Mouse (Mus musculus): ENCODE measurements around the gene Tas2r131. TPM values are rescaled to one million over a fixed set of nuclear protein-coding genes. Genes with fewer than 3 reads are reported as not detected.

The Tas2r131 gene
- not detected in 2 replicates for polyA plus RNA-seq (2012; rRNA removed)

DNA sequence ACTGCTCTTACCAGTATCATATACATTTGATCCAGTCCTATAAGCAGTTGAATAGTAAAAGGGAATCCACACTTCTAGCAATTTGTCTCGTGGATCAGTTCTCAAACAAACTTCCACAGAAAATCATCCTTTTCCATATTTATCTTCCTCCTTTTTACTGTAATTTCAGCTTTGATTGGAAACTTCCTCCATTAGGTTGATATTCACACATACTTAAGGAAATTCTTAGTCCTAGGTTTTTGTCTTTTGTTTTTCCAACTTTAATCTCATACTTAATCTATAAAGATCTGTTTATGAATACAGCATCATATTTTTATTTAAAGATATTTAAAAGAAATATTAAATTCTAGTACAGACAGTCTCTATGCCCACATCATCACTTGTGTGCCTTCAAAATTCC lies at the start of gene Tas2r131:
Gene Tas2r131, minus strand, starts transcription at position 101 of the 400 bp plus-strand sequence.

DNA sequence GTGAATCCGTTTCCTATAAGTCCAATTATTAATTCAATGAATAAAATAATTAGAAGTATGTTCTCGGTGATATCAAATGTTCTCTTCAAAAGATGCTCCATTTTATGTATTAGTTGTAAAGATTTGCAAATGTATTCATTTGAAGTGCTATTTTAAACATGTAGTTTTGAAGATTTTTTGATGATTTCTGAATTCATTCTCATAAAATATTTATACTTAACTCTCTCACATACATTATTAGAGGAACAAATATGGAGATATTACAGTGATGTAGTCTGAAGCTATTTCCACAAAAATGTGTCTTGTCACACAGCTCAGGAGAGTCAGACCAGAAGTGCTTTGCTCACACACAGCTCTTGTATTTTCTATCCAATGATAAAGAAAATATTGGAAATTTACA lies 23.1 kb upstream of the Tas2r131 start, which contains the start of gene Tas2r109:
Gene Tas2r109, minus strand, starts transcription at position 101 of the 400 bp plus-strand sequence.

DNA sequence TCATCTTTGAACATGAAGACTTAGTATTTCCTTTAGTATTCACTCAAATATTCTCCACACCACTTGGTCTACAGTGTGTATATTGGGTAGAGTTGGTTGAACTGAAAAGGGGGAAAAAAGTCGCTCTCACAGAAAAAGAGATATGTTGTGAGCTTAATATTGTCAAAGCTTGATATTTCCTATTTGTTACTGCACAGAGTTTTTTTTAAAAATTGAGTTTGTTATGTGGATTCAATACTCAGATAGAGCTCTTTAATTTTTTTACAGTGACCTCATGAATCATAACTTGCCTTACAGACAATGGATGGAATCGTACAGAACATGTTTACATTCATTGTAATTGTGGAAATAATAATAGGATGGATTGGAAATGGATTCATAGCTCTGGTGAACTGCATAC lies 6.9 kb downstream of the Tas2r131 start, which contains the start of gene Tas2r129:
Gene Tas2r129, plus strand, starts transcription at position 301 of the 400 bp plus-strand sequence.

DNA sequence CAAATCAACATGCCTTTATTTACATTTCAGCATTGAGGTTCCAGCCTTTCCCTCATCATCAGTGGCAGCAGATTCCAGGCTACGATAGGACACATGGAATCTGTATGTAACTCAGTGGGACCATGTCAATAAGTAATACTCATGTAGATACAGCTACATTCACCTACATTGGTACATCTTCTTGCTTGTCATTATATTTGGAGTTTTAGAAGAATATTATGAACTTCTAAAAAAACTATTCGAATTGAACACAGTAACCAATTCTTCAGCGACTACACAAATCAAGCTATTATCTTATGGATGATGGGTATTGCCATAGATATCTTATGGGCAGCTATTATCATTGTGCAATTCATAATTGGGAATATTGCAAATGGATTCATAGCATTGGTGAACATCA lies 48.4 kb downstream of the Tas2r131 start, which contains the start of gene Tas2r125:
Gene Tas2r125, plus strand, starts transcription at position 301 of the 400 bp plus-strand sequence.

Other genes with a start within 250 kb of the Tas2r131 start
- not detected in 2 replicates for gene Tas2r122, start 246.0 kb downstream of the Tas2r131 start, polyA plus RNA-seq (2012; rRNA removed)
- not detected in 2 replicates for gene Tas2r115, start 219.9 kb downstream of the Tas2r131 start, polyA plus RNA-seq (2012; rRNA removed)
- not detected in 2 replicates for gene Tas2r124, start 203.2 kb downstream of the Tas2r131 start, polyA plus RNA-seq (2012; rRNA removed)
- not detected in 2 replicates for gene Tas2r102, start 195.8 kb downstream of the Tas2r131 start, polyA plus RNA-seq (2012; rRNA removed)
- gene Tas2r136, start 179.8 kb downstream of the Tas2r131 start, polyA plus RNA-seq (2012; rRNA removed): not detected in 2 replicates
- not detected in 2 replicates for gene Tas2r117, start 155.1 kb downstream of the Tas2r131 start, polyA plus RNA-seq (2012; rRNA removed)
- gene Tas2r123, start 110.8 kb downstream of the Tas2r131 start, polyA plus RNA-seq (2012; rRNA removed): not detected in 2 replicates
- not detected in 2 replicates for gene Tas2r116, start 102.5 kb downstream of the Tas2r131 start, polyA plus RNA-seq (2012; rRNA removed)
- not detected in 2 replicates for gene Tas2r110, start 89.9 kb downstream of the Tas2r131 start, polyA plus RNA-seq (2012; rRNA removed)
- gene Tas2r113, start 64.9 kb downstream of the Tas2r131 start, polyA plus RNA-seq (2012; rRNA removed): not detected in 2 replicates
- not detected in 2 replicates for gene Tas2r125, start 48.3 kb downstream of the Tas2r131 start, polyA plus RNA-seq (2012; rRNA removed)
- gene Tas2r129, start 6.8 kb downstream of the Tas2r131 start, polyA plus RNA-seq (2012; rRNA removed): not detected in 2 replicates
- not detected in 2 replicates for gene Tas2r109, start 23.0 kb upstream of the Tas2r131 start, polyA plus RNA-seq (2012; rRNA removed)
- gene Tas2r103, start 79.2 kb upstream of the Tas2r131 start, polyA plus RNA-seq (2012; rRNA removed): not detected in 2 replicates
- gene Tas2r140, start 97.9 kb upstream of the Tas2r131 start, polyA plus RNA-seq (2012; rRNA removed): not detected in 2 replicates
- 7.7 and 9.3 TPM in 2 replicates for gene Smim10l1, start 147.0 kb upstream of the Tas2r131 start, polyA plus RNA-seq (2012; rRNA removed)